Mouse (Mus musculus) limb, embryonic 11.5 days (tissue): Measurements from ENCODE around the gene Rnf40. TPM values are rescaled to one million over a fixed set of nuclear protein-coding genes. Genes with fewer than 3 reads are reported as not detected.

Experiments used
- ATAC-seq: fragments of 200-750 bp; cut with Nextera tagmentation; 2 replicates; pipeline ENCODE4 v1.8.0; 2017; ENCODE audit warnings: low read depth; ENCODE audit not compliant: insufficient number of reproducible peaks, low FRiP score, low TSS enrichment
- DNase-seq: peaks from one replicate; pipeline ENCODE4 v3.0.0-alpha.2; 2015; ENCODE audit warnings: low spot score
- H3K27ac ChIP-seq: fragments of 300-500 bp; sonication (generic); replicated peaks from 2 replicates; pipeline ENCODE4 v1.5.1; 2014; ENCODE audit warnings: low read depth, mild to moderate bottlenecking, low read length
- H3K27me3 ChIP-seq: fragments of 300-500 bp; sonication (generic); 2 replicates; pipeline ENCODE4 v1.6.1; 2014; ENCODE audit warnings: mild to moderate bottlenecking, low read length, mixed read lengths; ENCODE audit not compliant: control insufficient read depth, insufficient read depth
- H3K36me3 ChIP-seq: fragments of 300-500 bp; sonication (generic); 2 replicates; pipeline ENCODE4 v1.6.1; 2014; ENCODE audit warnings: mild to moderate bottlenecking, low read length, moderate library complexity, mixed read lengths; ENCODE audit not compliant: control insufficient read depth, insufficient read depth
- H3K4me1 ChIP-seq: fragments of 300-500 bp; sonication (generic); 2 replicates; pipeline ENCODE4 v1.6.1; 2014; ENCODE audit warnings: low read length, mixed read lengths; ENCODE audit not compliant: control insufficient read depth, insufficient read depth
- H3K4me2 ChIP-seq: fragments of 300-500 bp; sonication (generic); 2 replicates; pipeline ENCODE4 v1.6.1; 2014; ENCODE audit warnings: low read depth, mild to moderate bottlenecking, moderate library complexity; ENCODE audit not compliant: severe bottlenecking
- H3K4me3 ChIP-seq: fragments of 300-500 bp; sonication (generic); 2 replicates; pipeline ENCODE4 v1.5.1; 2014; ENCODE audit warnings: low read depth, low read length
- H3K9ac ChIP-seq: fragments of 300-500 bp; sonication (generic); 2 replicates; pipeline ENCODE4 v1.6.1; 2014; ENCODE audit warnings: mild to moderate bottlenecking, low read length
- H3K9me3 ChIP-seq: fragments of 300-500 bp; sonication (generic); 2 replicates; pipeline ENCODE4 v1.6.1; 2016; ENCODE audit warnings: low read length; ENCODE audit not compliant: control insufficient read depth
- WGBS: fragments of 180-500 bp; shearing (Covaris S2); extraction: QIAGEN DNeasy Blood & Tissue Kit; methylation state at CpG from one replicate; pipeline ENCODE4 v1.1.7; 2014; 5-methylcytosine and 5-hydroxymethylcytosine counted together
- polyA plus RNA-seq: library from polyadenylated mRNA; unstranded; fragments of >200 nt; fragmentation: Nextera tagmentation; extraction: Ambion mirVana; gene quantifications from 2 replicates; pipeline ENCODE4 v1.2.1, GENCODE M21; 2014

The Rnf40 gene
- polyA plus RNA-seq, 1 experiment from 2014 or later: 44.3 TPM

- Histone ChIP-seq H3K4me1 (peaks cover 11% of the 10 kb centered on the region; the same call in 1 of the 2 replicates), H3K27ac (peak within 1 kb of the TSS; percentile 61), H3K36me3 (peaks cover 8% of the 10 kb centered on the region), H3K4me3 (peak within 1 kb of the TSS; percentile 69), H3K4me2 (peak within 1 kb of the TSS; percentile 82), H3K9me3 (no peaks in the 10 kb centered on the region), H3K27me3 (no peaks in the 10 kb centered on the region), H3K9ac (peak within 1 kb of the TSS; percentile 72)
- ATAC-seq: peak; percentile 98
- WGBS: under 1% methylated on average over 17 of the region's 17 CpGs
- DNase-seq: peak; percentile 88
Observed at GRCm38 (mm10) chr7:127572895-127573471, 15.6 kb upstream of the Rnf40 start, which contains the start of gene Phkg2. Phkg2 (plus strand) TSS chr7:127573340.

- peak overlapping the region; percentile 72 for H3K9ac ChIP-seq
Observed at GRCm38 (mm10) chr7:127573503-127574008, 15.0 kb upstream of the Rnf40 start.

GRCm38 (mm10) chr7:127574115-127574514 lies 14.5 kb upstream of the Rnf40 start:
- peak overlapping the region; percentile 82 for H3K4me2 ChIP-seq
- peak overlapping the region; percentile 69 for H3K4me3 ChIP-seq
- H3K9ac ChIP-seq: peak overlapping the region; percentile 72
- H3K4me1 ChIP-seq: peaks cover 11% of the 10 kb centered on the region; the same call in 1 of the 2 replicates
- DNase-seq (no peak), ATAC-seq (no peak)
- no peaks in the 10 kb centered on the region for H3K9me3 ChIP-seq
- peaks cover 11% of the 10 kb centered on the region for H3K36me3 ChIP-seq
- WGBS: 26% methylated on average over 7 of the region's 7 CpGs
- no peak overlapping the region for H3K27ac ChIP-seq
- H3K27me3 ChIP-seq: no peaks in the 10 kb centered on the region

More at GRCm38 (mm10) chr7:127573503-127574008, 15.0 kb upstream of the Rnf40 start:
- Histone ChIP-seq H3K4me2 (peak overlapping the region; percentile 82), H3K27ac (peak overlapping the region; percentile 61), H3K27me3 (no peaks in the 10 kb centered on the region), H3K9me3 (no peaks in the 10 kb centered on the region), H3K4me1 (peaks cover 11% of the 10 kb centered on the region; the same call in 1 of the 2 replicates), H3K36me3 (peaks cover 11% of the 10 kb centered on the region), H3K4me3 (peak overlapping the region; percentile 69)
- DNase-seq: peak; percentile 44
- peak; percentile 48 for ATAC-seq
- under 1% methylated on average over 16 of the region's 28 CpGs for WGBS

GRCm38 (mm10) chr7:127583260-127583659 lies 5.3 kb upstream of the Rnf40 start:
- peaks cover 19% of the 10 kb centered on the region; the same call in 1 of the 2 replicates for H3K36me3 ChIP-seq
- 90% methylated on average over 6 of the region's 6 CpGs for WGBS
- H3K9ac ChIP-seq: no peak overlapping the region
- ATAC-seq (no peak), DNase-seq (no peak)
- H3K4me3 ChIP-seq: no peak overlapping the region
- no peaks in the 10 kb centered on the region for H3K27me3 ChIP-seq
- H3K27ac ChIP-seq: no peak overlapping the region
- H3K4me2 ChIP-seq: no peak overlapping the region
- H3K4me1 ChIP-seq: no peaks in the 10 kb centered on the region
- H3K9me3 ChIP-seq: no peaks in the 10 kb centered on the region

- Histone ChIP-seq H3K4me2 (no peak overlapping the region), H3K36me3 (peaks cover 11% of the 10 kb centered on the region; the same call in 1 of the 2 replicates), H3K4me1 (peaks cover 3% of the 10 kb centered on the region), H3K9ac (no peak overlapping the region), H3K27me3 (no peaks in the 10 kb centered on the region), H3K4me3 (no peak overlapping the region), H3K9me3 (no peaks in the 10 kb centered on the region), H3K27ac (no peak overlapping the region)
- no peak for DNase-seq
- WGBS: 85% methylated on average over 7 of the region's 7 CpGs
- no peak for ATAC-seq
Observed at GRCm38 (mm10) chr7:127585031-127585430, 3.5 kb upstream of the Rnf40 start.

- Histone ChIP-seq H3K27ac (no peak overlapping the region), H3K9me3 (no peaks in the 10 kb centered on the region), H3K4me2 (no peak overlapping the region), H3K9ac (no peak overlapping the region), H3K4me3 (no peak overlapping the region), H3K27me3 (no peaks in the 10 kb centered on the region), H3K4me1 (peaks cover 3% of the 10 kb centered on the region), H3K36me3 (peaks cover 15% of the 10 kb centered on the region; the same call in 1 of the 2 replicates)
- 89% methylated on average over 6 of the region's 6 CpGs for WGBS
- DNase-seq (no peak), ATAC-seq (no peak)
Observed at GRCm38 (mm10) chr7:127586149-127586548, 2.4 kb upstream of the Rnf40 start.

GRCm38 (mm10) chr7:127587196-127587595 lies 1.4 kb upstream of the Rnf40 start:
- no peak for ATAC-seq
- Histone ChIP-seq H3K27ac (peak overlapping the region; percentile 30; the same call in 1 of the 2 replicates), H3K4me2 (peak overlapping the region; percentile 72), H3K9ac (no peak overlapping the region), H3K27me3 (no peaks in the 10 kb centered on the region), H3K9me3 (no peaks in the 10 kb centered on the region), H3K36me3 (peaks cover 19% of the 10 kb centered on the region), H3K4me3 (peak overlapping the region; percentile 91), H3K4me1 (peaks cover 3% of the 10 kb centered on the region)
- 63% methylated on average over 5 of the region's 5 CpGs for WGBS
- DNase-seq: no peak

- DNase-seq (no peak), ATAC-seq (no peak)
- H3K4me1 ChIP-seq: peaks cover 3% of the 10 kb centered on the region
- WGBS: 6% methylated on average over 29 of the region's 29 CpGs
- peaks cover 17% of the 10 kb centered on the region for H3K36me3 ChIP-seq
- no peak overlapping the region for H3K27ac ChIP-seq
- H3K4me3 ChIP-seq: peak overlapping the region; percentile 91
- H3K4me2 ChIP-seq: peak overlapping the region; percentile 72
- no peaks in the 10 kb centered on the region for H3K9me3 ChIP-seq
- H3K27me3 ChIP-seq: no peaks in the 10 kb centered on the region
- H3K9ac ChIP-seq: peak overlapping the region; percentile 79
Observed at GRCm38 (mm10) chr7:127588901-127589300, 334 bp downstream of the Rnf40 start.
